Comparison of ENCODE assay signal across 21 mouse cellular contexts in the genomic region with DNA sequence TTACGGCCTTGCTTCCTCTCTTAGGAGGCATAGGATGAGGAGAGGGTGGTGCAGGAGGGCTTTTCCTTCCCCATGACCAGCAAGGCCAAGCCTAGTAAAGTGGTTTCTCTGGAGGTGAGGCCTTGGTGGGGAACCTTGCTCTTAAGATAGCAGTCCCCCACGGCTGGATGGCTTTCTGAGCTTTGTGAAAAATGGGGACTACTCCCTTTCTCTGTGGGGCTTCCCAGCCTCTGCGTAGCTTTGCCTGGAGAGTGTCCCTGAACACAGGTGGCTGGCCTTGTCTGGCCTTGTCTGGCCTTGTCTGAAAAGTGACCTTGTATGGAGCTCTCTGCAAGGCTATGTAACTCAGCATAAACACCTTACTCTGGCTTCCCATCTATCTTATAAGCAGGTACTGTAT. TPM values are rescaled to one million over a fixed set of nuclear protein-coding genes. Genes with fewer than 3 reads are reported as not detected.
DNase-seq lines count a peak whose midpoint lies in the region; ATAC-seq lines count a peak whose summit lies in the region.
"Had no signal": no experiment of that assay in that cellular context is flagged by ENCODE, and none has a peak within 500 bp of the region (broad histone marks: within the 10 kb centered on the region; RNA-seq: fewer than 3 reads in every experiment).

No protein-coding gene starts in this region.

- H3K4me2 ChIP-seq in heart, embryonic 13.5 days: no peak overlapping the region
- H3K4me2 ChIP-seq: embryonic facial prominence, embryonic 12.5 days; forebrain, embryonic 15.5 days; heart, embryonic 15.5 days; hindbrain, embryonic 14.5 days; intestine, embryonic 15.5 days had no signal

- no peak overlapping the region for H3K9ac ChIP-seq in heart, embryonic 13.5 days
- H3K9ac ChIP-seq: embryonic facial prominence, embryonic 12.5 days; forebrain, embryonic 15.5 days; heart, embryonic 15.5 days; hindbrain, embryonic 14.5 days; intestine, embryonic 15.5 days had no signal

- no peaks in the 10 kb centered on the region for H3K9me3 ChIP-seq in heart, embryonic 13.5 days
- H3K9me3 ChIP-seq: embryonic facial prominence, embryonic 12.5 days; forebrain, embryonic 15.5 days; G1E; heart, embryonic 15.5 days; hindbrain, embryonic 10.5 days; intestine, embryonic 15.5 days had no signal

- 45% methylated on average over 3 of the region's 3 CpGs for WGBS in heart, embryonic 13.5 days

- H3K4me3 ChIP-seq in heart, embryonic 13.5 days: no peak overlapping the region
- H3K4me3 ChIP-seq: embryonic facial prominence, embryonic 12.5 days; forebrain, embryonic 15.5 days; heart, embryonic 15.5 days; hindbrain, embryonic 10.5 days; intestine, embryonic 15.5 days had no signal

- ATAC-seq in heart, embryonic 13.5 days (ENCODE audit: extremely low read depth, insufficient number of reproducible peaks, low FRiP score, low TSS enrichment): no peak
- ATAC-seq: CD4-positive, CD25-positive, alpha-beta regulatory T cell, adult 4 months; forebrain, embryonic 15.5 days; intestine, embryonic 15.5 days had no signal

- 0 out of 2 replicates have a peak, but pooled peaks cover 3% of the 10 kb centered on the region for H3K4me1 ChIP-seq in heart, embryonic 13.5 days
- H3K4me1 ChIP-seq: embryonic facial prominence, embryonic 12.5 days; forebrain, embryonic 15.5 days; heart, embryonic 15.5 days; intestine, embryonic 15.5 days had no signal

- no peaks in the 10 kb centered on the region for H3K36me3 ChIP-seq in heart, embryonic 13.5 days
- H3K36me3 ChIP-seq: embryonic facial prominence, embryonic 12.5 days; forebrain, embryonic 15.5 days; G1E; heart, embryonic 15.5 days; hindbrain, embryonic 10.5 days; intestine, embryonic 15.5 days had no signal

- no peaks in the 10 kb centered on the region for H3K27me3 ChIP-seq in heart, embryonic 13.5 days (replicated peaks)
- H3K27me3 ChIP-seq: embryonic facial prominence, embryonic 12.5 days; forebrain, embryonic 15.5 days; heart, embryonic 15.5 days; intestine, embryonic 15.5 days had no signal

- peak; percentile 63 to 77 for DNase-seq in adrenal gland, adult (ENCODE audit: inconsistent age in 2 of 2, low spot score in 1 of 2)
- DNase-seq in adrenal gland, adult 18-20 months (ENCODE audit: low spot score in 2 of 2): no peak
- DNase-seq in heart, adult 8-10 months (ENCODE audit: low spot score): no peak
- peak; percentile 48 for DNase-seq in adrenal gland, adult 8-10 months
- peak; percentile 41 to 43 for DNase-seq in adrenal gland, postnatal 36 days
- DNase-seq in kidney, postnatal 14 days: no peak
- DNase-seq: B cell, adult 2 months; cerebellum, adult 11 months; cerebellum, adult 9-10 months; cerebellum, postnatal 25 days; gastrocnemius, postnatal 10 days; kidney, adult 18-20 months had no signal

- 0 out of 2 replicates have a peak overlapping the region, but pooled peaks have one; percentile 29 for H3K27ac ChIP-seq in heart, embryonic 13.5 days (replicated peaks)
- H3K27ac ChIP-seq: embryonic facial prominence, embryonic 12.5 days; forebrain, embryonic 15.5 days; heart, embryonic 15.5 days; hindbrain, embryonic 10.5 days; hindbrain, embryonic 14.5 days; intestine, embryonic 15.5 days had no signal

RNA-seq across cellular contexts. Expression of a gene that starts 56.3 kb away (rescaled TPM):
- under 1 TPM; 0.07 to 0.19 TPM for total RNA-seq in adrenal gland, adult 18-20 months (2021)
- 0.38 and 0.55 TPM in 2 replicates for polyA plus RNA-seq in heart, embryonic 13.5 days (2015; fragmentation: Nextera tagmentation; extraction: Ambion mirVana)
- total RNA-seq in heart, adult 8-10 months (2022): under 1 TPM; 0.06 to 0.12 (median 0.10) TPM
- total RNA-seq in adrenal gland, adult 8-10 months (2022): under 1 TPM; 0.06 to 0.62 (median 0.28) TPM
- total RNA-seq in adrenal gland, postnatal 36 days (2021): under 1 TPM; 0.16 to 0.36 TPM
- polyA plus RNA-seq: CD4-positive, CD25-positive, alpha-beta regulatory T cell, adult 4 months; G1E had no signal

Comparison
In these comparisons a context has a peak if more than half of its experiments do, and no peak if none do; other contexts are left out.
1. DNase-seq: peak in adrenal gland, adult (2 of 2), adrenal gland, adult 8-10 months (single experiment) and adrenal gland, postnatal 36 days (2 of 2); none in adrenal gland, adult 18-20 months (0 of 2), heart, adult 8-10 months (single experiment) and kidney, postnatal 14 days (single experiment).